Mouse (Mus musculus) small intestine, adult 2 months (tissue): ENCODE data around the gene Dgkg.

ENCODE experiments used
- CTCF ChIP-seq: fragments of 200-500 bp; IDR thresholded peaks from 2 replicates; pipeline ENCODE4 v1.5.1; 2012; ENCODE audit warnings: low read depth, mild to moderate bottlenecking, control low read depth, inconsistent platforms, low read length, moderate library complexity, mixed read lengths; ENCODE audit not compliant: insufficient replicate concordance, insufficient read length; ENCODE audit errors: extremely low read depth
- POLR2A ChIP-seq: fragments of 200-500 bp; IDR thresholded peaks from 2 replicates; pipeline ENCODE4 v1.6.1; 2012; ENCODE audit warnings: low read depth, mild to moderate bottlenecking, control low read depth, inconsistent platforms, low read length, moderate library complexity

DNA sequence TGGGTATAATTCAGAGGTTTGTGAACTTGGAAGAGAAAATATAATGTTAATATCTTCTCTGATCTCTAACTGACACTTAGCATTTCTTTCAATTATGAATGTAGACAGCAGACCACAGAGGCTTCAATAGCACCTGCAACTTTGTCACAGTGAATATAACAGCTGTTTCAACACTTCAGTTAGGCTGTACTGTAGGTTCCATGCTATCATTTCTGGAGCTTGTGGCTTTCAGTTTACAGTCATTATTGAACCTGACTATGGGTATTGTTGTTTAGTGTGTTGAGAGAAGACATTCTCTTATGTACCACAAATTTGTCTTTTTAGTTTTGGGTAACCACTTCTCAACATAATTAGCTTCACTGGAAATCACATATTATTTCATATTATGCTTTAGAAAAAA, 93.4 kb downstream of the Dgkg start:
- no peak for TF ChIP-seq CTCF
- TF ChIP-seq POLR2A, result no peak
